Mouse (Mus musculus): ENCODE results near the gene Trip13.

Gene Trip13

DNA sequence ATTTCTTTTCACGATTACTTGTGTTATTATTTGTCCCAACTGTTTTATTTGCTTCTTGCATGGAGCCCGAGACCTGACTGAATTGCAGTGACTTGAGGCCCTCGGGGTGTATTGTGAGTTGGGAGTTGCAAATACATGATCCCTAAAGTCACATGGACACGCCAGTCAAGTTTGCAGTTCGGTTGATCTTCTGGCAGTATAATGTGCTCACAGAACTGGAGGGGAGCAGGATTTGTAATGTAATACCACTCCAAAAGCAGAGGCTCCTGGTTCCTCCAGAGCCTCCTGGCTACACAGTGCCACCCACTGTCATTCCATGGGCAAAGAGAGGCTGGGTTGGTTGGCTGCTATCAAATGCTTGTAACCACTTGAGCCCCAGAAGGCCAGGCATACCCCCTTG, 51.0 kb downstream of the Trip13 start:
- DNase-seq = peak; percentile 82

DNA sequence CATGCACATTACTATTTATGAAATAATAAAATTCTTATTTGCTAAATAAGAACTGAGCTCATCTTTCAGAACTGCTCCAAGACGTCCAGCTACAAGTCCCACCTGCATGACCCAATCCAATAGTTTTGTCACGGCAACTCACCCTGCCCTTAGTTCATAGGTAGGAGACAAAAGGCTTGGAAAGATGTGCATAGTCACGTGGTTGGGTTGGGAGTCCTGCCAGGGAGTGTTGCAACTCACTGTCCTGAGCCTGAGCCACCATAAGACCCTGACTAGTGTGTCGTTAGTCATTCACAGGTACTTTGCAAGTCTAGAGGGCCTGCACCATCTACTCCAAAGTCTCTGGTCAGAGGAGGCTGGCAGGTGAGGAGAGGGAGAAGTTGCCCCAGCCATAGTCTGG, 51.5 kb downstream of the Trip13 start:
- peak; percentile 93 for DNase-seq

DNA sequence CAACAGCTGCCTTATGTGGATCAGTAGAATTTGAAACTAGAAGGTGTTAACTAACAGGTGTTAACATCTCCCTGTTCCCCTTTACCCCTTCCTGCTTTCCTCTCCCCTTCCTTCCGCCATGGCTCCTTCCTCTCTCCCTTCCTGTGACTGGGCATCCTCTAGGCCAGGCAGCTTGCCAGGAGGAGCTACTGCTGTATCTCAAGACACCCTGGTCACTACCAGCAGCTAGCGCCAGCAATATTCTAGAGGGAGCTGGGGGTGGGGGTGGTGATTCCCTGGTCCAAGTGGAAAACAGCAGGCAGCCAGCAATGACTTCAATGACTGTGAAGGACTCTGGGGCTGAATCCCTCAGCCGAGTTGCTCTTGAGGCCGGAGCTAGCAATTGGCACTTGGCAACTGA, 51.9 kb downstream of the Trip13 start:
- DNase-seq = peak; percentile 95

DNA sequence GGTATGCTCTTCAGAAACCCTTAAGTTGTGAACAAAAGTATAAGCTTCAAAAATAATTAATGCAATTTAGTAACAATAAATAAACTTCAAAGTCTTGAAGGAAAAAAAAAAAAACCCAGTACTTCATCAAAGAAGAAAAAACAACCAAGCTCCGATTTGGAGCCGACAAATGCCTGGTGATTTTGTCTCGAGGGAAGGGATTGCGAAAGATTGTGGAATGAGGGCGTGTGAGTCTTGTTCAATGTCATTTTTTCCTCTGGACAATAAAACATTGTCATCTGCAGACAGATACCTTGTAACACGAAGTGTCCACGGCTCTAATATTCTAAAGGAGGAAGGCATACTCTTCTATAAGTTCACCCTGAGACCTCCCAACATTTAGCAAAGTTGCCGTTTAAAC, 56.2 kb downstream of the Trip13 start:
- DNase-seq = no peak

DNA sequence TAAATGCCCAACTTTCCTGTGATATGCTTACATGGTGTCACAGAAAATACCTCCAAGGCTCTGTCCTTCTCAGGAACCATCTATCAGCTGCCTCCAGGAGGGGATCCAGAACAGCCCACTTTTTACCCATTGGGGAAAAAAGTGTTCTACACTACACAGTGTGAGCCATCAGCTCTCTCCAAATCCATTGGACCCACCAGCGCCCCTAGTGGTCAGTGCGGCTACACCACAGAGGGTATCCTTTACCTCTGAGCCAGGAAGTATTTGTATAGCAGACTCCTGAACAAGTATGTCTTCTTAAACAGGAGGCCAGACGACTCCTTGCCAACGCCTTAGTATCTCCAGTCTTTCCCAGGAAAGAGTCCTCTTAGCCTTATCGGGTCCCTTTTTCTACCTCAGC, 57.8 kb downstream of the Trip13 start:
- DNase-seq = no peak

DNA sequence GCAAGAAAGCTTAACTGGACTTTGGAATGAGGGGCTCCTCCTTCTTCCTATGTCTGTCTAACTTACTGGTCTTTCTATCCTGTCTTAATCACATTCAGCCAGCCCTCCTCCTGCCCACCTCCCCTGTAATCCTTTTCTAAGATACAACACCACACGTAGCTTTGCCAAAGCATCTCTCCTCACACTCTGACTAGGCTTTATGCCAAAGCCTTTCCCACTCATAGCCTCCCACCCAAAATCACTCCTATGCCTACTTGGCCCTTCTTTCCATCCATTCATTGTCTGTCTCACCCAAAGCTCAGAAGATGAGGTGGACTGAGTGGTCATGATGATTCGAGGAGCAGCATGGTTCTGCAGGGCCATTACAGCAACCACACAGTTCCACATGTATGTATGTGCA, 65.4 kb downstream of the Trip13 start:
- DNase-seq = no peak
